Mouse (Mus musculus): ENCODE measurements around the gene Rgs12. TPM values are rescaled to one million over a fixed set of nuclear protein-coding genes. Genes with fewer than 3 reads are reported as not detected.

Rgs12 gene
- 1 to 10 TPM; 3.1 to 3.5 TPM for total RNA-seq (2021)
- long read RNA-seq, experiment 1, partial matches to known transcripts: 0 of 2 reads
- long read RNA-seq, experiment 1, other reads (novel, unspliced or antisense): 2 of 2 reads
- long read RNA-seq, experiment 2, full-length matches to known transcripts: 1 of 4 reads
- long read RNA-seq, experiment 2, partial matches to known transcripts: 2 of 4 reads
- long read RNA-seq, experiment 2, other reads (novel, unspliced or antisense): 1 of 4 reads

- peak; percentile 93 for DNase-seq
Measured at GRCm38 (mm10) chr5:34948861-34949760, at the start of gene Rgs12. Gene Rgs12, plus strand, starts transcription at chr5:34949445.

GRCm38 (mm10) chr5:34899787-34900469 lies 49.3 kb upstream of the Rgs12 start:
- no peak for DNase-seq

- no peak for DNase-seq
Measured at GRCm38 (mm10) chr5:34902371-34902770, 46.9 kb upstream of the Rgs12 start.

GRCm38 (mm10) chr5:34902811-34903385 lies 46.3 kb upstream of the Rgs12 start:
- DNase-seq: no peak

GRCm38 (mm10) chr5:34904412-34904811 lies 44.8 kb upstream of the Rgs12 start:
- no peak for DNase-seq

GRCm38 (mm10) chr5:34907230-34907629 lies 42.0 kb upstream of the Rgs12 start:
- DNase-seq: no peak

GRCm38 (mm10) chr5:34907910-34908725 lies 41.1 kb upstream of the Rgs12 start, which contains the start of gene Msantd1:
Gene Msantd1, plus strand, starts transcription at chr5:34908012.
- DNase-seq: peak; percentile 7

GRCm38 (mm10) chr5:34908726-34909633 lies 40.3 kb upstream of the Rgs12 start:
- DNase-seq: no peak

GRCm38 (mm10) chr5:34909634-34910503 lies 39.4 kb upstream of the Rgs12 start:
- no peak for DNase-seq

- DNase-seq: no peak
Measured at GRCm38 (mm10) chr5:34910504-34910815, 38.8 kb upstream of the Rgs12 start.

- DNase-seq: peak; percentile 41
Measured at GRCm38 (mm10) chr5:34915801-34916200, 33.4 kb upstream of the Rgs12 start.

- no peak for DNase-seq
Measured at GRCm38 (mm10) chr5:34917234-34917655, 32.0 kb upstream of the Rgs12 start.

GRCm38 (mm10) chr5:34918785-34919184 lies 30.5 kb upstream of the Rgs12 start:
- no peak for DNase-seq

- no peak for DNase-seq
Measured at GRCm38 (mm10) chr5:34922531-34922930, 26.7 kb upstream of the Rgs12 start.

- DNase-seq: no peak
Measured at GRCm38 (mm10) chr5:34923920-34924319, 25.3 kb upstream of the Rgs12 start.

GRCm38 (mm10) chr5:34924519-34924918 lies 24.7 kb upstream of the Rgs12 start:
- DNase-seq: no peak

- no peak for DNase-seq
Measured at GRCm38 (mm10) chr5:34927648-34928047, 21.6 kb upstream of the Rgs12 start.

GRCm38 (mm10) chr5:34930151-34930975 lies 18.9 kb upstream of the Rgs12 start:
- DNase-seq: no peak

GRCm38 (mm10) chr5:34931091-34931490 lies 18.2 kb upstream of the Rgs12 start:
- DNase-seq: no peak

All from gastrocnemius, postnatal 25 days (tissue).